Mouse (Mus musculus) left cerebral cortex, postnatal 14 days (tissue): Measurements from ENCODE around the gene Kif9. TPM values are rescaled to one million over a fixed set of nuclear protein-coding genes. Genes with fewer than 3 reads are reported as not detected.

ENCODE experiments used
- DNase-seq, 2 experiments: peaks; one replicate each; pipeline ENCODE4 v3.0.0; 2021 to 2022; ENCODE audit warnings: low spot score in 2 of 2, mixed read lengths in 1 of 2
- intact Hi-C: fragments of 180-260 bp; cut with DNase I; formaldehyde crosslinking; loops from one replicate; pipeline ENCODE4 v1.15.1; 2025
- total RNA-seq, 2 experiments: library from RNA; stranded (reverse); gene quantifications; 2 replicates each; pipeline ENCODE4 v1.2.3; 2021

The Kif9 gene
- total RNA-seq, 2 experiments from 2014 or later, result 4.6 to 6.4 TPM

GRCm38 (mm10) chr9:110488841-110489240 lies 12.1 kb downstream of the Kif9 start:
- intact Hi-C loops, result no loop called here
- no peak for DNase-seq

- intact Hi-C loops, result no loop called here
These were observed 14.2 kb downstream of the Kif9 start for GRCm38 (mm10) chr9:110490913-110491312.

DNA sequence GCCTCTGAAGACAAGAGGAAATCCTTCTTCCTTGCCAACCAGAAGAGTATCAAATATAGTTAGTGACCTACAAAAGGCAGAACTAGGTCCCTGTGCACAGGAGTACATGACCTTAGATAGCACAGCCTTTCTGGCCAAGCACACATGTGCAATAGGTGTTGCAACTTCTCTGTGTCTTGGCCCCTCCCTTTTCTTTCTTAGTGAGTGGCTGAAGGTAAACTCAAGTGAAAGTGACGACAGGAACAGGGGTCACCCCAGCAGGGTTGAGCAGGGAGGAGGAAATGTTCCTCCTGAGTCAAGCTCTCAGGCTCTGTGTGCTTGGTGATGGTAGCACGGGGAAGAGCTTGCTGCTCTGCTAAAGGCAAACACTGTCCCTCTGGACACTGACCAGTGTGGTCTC lies 49.0 kb downstream of the Kif9 start:
- intact Hi-C loops, result no loop called here
- DNase-seq, result no peak

More at GRCm38 (mm10) chr9:110490913-110491312, 14.2 kb downstream of the Kif9 start:
- DNase-seq, result no peak

- DNase-seq, result no peak
- intact Hi-C loops, result no loop called here
These were observed 52.4 kb downstream of the Kif9 start for GRCm38 (mm10) chr9:110529002-110529737.

DNA sequence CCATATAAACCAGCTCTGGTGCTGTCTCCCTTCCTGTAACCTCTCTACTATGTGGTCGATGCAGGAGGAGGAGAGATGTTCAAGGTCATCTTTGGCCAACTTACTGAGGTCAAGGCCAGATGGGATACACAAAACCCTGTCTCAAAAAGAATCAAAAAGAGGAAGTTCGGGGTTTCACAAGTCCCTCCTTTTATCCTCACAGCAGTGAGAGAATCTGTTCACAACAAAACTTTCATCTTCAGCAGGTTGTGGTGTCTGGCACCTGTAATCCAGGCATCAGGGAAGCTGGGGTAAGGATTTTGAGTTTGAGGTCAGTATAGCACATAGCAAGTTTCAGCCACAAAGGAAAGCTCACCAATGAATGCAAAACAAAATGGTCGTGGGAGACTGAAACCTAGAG lies 53.9 kb downstream of the Kif9 start:
- DNase-seq, result no peak
- intact Hi-C loops, result loop anchor here (5.0 kb wide), 1 partner anchor 53 kb away; the partner anchor contains the start of genes Kif9 and Klhl18

- DNase-seq, result no peak
- intact Hi-C loops, result loop anchor here (5.0 kb wide), 1 partner anchor 54 kb away; the partner anchor contains the start of genes Kif9 and Klhl18
These were observed 54.5 kb downstream of the Kif9 start for GRCm38 (mm10) chr9:110531151-110531791.

DNA sequence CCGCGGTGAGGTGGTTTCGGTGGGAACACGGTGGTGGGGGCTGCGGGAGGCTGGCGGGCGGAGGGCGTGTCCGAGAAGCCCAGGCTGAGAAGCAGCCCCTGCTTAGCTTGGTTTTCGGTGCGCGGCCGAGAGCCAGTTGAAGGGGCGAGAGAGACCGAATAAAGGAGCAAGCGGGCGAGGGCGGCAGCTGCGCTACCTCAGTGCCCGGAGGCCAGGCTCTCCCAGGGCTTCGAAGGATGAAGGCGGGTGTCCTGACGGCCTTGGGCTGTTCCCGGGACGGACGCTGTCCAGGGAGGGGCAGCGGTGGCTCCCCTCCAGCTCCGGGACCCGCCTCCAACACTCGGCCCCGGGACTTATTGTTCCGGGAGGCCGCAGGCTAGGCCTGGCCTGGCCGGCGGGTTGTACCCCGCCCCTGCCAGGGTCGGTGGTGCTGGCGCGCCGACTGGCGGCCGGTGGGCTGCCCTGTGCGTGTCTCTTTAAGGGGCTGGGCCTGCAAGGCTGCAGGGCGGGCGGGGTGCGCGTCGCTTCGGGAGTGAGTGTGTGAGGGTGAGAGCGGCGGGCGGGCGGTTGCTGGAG lies 55.2 kb downstream of the Kif9 start:
- intact Hi-C loops, result loop anchor here (2.0 to 5.0 kb wide), 2 partner anchors 55 to 119 kb away; partner anchors contain the start of genes Kif9 and Klhl18
- peak; percentile 93 to 95 for DNase-seq

DNA sequence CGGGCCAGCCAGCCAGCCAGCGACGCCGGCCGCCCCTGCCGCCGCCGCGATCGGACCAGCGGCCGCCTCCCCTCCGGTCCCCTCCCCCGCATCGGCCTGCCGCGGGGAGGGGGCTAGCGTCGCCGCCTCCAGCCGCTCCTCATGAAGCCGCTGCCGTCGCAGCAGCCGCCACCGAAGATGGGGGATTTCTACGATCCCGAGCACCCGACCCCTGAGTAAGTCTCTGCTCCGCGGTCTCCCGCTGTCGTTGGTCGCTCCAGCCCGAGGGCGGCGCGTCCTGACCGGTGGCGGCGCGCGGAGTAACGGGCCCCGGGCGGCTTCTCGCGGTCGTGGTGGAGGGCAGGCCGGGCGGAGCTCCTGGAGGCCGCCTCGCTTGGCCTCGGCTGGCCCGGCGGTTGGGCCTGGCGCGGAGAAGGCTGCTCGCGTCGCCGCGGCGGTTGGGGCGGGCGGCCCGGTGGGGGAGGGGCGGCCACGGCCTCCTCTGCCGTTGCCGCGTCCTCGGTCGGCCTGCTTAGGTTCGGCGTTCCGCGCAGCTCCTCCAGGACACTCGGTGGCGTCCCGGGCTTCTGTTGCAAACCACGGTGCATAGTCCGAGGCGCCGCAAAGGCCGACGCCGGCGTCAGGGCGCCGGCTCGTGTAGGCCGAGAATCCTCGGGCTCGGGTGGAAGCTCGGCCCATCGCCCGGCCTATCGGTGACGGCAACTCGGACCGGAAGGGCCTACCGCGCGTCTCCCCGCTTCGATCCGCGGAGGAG lies 56.0 kb downstream of the Kif9 start, which contains the start of gene Setd2:
Setd2 (plus strand) TSS at position 60 of the 754 bp plus-strand sequence.
- peak; percentile 45 to 62 for DNase-seq
- intact Hi-C loops, result loop anchor here (2.0 to 5.0 kb wide), 2 partner anchors 55 to 120 kb away; partner anchors contain the start of genes Kif9 and Klhl18

- no peak for DNase-seq
- intact Hi-C loops, result loop anchor here (2.0 to 5.0 kb wide), 2 partner anchors 56 to 121 kb away; partner anchors contain the start of genes Kif9 and Klhl18
These were observed 56.9 kb downstream of the Kif9 start for GRCm38 (mm10) chr9:110533645-110534044.

GRCm38 (mm10) chr9:110535114-110535513 lies 58.4 kb downstream of the Kif9 start:
- intact Hi-C loops, result no loop called here
- DNase-seq, result no peak

DNA sequence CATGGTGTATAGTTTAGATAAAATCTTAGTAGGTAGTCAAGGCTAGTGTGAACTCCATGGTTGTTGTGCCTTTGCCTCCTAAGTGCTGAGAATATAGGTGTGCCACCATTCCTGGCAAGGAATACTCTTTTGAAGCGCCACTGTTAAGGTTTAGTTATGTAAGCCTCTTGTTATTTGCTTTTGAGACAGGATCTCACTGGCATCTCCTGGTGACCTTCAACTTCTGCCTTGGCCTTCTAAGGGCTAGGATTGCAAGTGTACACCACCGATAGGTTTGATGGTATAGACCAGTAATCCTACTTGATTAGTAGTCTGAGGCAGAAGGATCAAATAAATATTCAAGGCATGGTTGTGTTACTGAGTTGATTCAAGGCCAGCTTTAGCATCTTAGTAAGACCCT lies 59.9 kb downstream of the Kif9 start:
- intact Hi-C loops, result no loop called here
- no peak for DNase-seq

DNA sequence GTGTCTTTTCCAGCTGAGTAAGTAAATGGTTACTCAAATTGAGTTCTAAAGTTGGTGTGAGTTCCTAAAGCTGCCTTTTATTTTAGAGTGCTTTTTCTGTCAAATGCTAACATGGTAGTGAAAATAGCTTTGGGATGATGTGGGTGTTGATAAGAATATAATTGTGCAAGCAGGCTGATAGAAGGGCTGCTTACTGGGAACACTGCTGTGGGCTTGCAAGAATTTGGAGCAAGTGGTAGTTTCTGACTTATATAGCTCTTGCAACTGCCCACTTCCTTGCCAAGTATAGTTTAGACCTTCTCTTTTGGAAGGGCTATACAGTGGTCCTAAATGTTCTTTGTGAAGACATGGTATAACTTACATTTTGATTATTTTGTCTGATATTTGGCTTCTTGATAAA lies 61.8 kb downstream of the Kif9 start:
- DNase-seq, result peak; percentile 23 to 35
- intact Hi-C loops, result no loop called here

DNA sequence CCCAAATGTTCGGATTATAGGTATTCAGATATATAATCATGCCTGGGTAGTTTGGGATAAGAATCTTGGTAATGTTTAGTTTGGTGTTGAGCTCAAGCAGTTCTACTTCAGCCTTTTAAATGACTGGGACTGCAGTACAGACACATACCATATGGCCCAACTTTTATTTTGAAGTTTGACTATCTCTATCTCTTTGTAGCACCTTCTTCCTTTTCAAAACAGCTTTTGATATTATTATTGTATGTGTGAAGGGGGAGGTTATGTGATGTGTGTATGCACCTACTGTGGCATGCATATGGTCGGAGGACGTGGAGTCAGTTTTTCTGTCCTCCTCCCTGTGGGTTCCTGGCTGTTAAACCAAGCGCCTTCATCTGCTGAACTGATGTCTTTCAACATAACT lies 65.2 kb downstream of the Kif9 start:
- DNase-seq, result no peak
- intact Hi-C loops, result no loop called here

DNA sequence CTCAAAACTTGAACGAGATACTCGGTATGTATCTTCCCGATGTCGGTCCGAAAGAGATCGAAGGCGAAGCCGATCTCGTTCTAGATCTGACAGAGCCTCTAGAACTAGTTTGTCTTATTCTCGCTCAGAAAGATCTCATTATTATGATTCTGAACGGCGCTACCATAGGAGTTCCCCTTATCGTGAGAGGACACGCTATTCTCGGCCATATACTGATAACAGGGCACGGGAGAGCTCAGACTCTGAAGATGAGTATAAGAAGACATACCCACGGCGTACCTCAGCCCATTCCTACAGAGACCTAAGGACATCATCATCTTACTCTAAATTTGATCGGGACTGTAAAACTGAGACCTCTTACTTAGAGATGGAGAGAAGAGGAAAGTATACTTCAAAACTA lies 71.5 kb downstream of the Kif9 start:
- intact Hi-C loops, result no loop called here
- no peak for DNase-seq

DNA sequence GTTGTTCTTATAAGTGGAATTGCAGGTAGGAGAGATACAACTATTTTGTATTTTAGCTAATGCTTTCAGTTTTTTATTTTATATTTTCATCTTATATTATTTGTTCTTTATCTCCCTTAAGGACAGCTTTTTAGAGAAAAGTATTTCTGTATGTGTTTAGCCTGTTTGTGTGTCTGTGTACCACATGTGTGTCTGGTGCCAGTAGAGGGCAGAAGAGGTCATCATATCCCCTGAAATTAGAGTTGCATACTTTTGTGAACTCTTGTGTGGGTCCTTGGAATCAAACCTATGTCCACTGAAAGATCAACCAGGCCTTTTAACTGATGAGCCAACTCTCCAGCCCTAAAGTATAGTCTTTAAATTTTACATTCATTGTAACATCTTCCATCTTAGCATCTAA lies 91.6 kb downstream of the Kif9 start:
- DNase-seq, result no peak
- intact Hi-C loops, result no loop called here

Other genes starting within 250 kb of the Kif9 start
- gene Cspg5, start 233.2 kb upstream of the Kif9 start, total RNA-seq, result 100 to 1,000 TPM; 423 to 475 TPM
- gene Elp6, start 171.8 kb upstream of the Kif9 start, total RNA-seq, result 10 to 100 TPM; 12.1 to 14.3 TPM
- 100 to 1,000 TPM in 1 of 2 experiments, 10 to 100 TPM in 1; 92.2 to 114 TPM for gene Scap, start 143.7 kb upstream of the Kif9 start, total RNA-seq
- gene Ptpn23, start 68.7 kb upstream of the Kif9 start, total RNA-seq, result 10 to 100 TPM; 54.2 to 59.7 TPM
- under 1 TPM in 1 of 2 experiments, not detected in 1; 0.63 TPM for gene Ngp, start 57.2 kb upstream of the Kif9 start, total RNA-seq
- gene Klhl18, start 264 bp upstream of the Kif9 start, total RNA-seq, result 10 to 100 TPM; 31.4 to 33.8 TPM
- gene Setd2, start 55.6 kb downstream of the Kif9 start, total RNA-seq, result 10 to 100 TPM; 69.3 to 71.6 TPM
- 1 to 10 TPM in 1 of 2 experiments, under 1 TPM in 1; 0.70 to 1.3 TPM for gene Nradd, start 147.5 kb downstream of the Kif9 start, total RNA-seq
- 1 to 10 TPM; 5.9 to 8.9 TPM for gene Nbeal2, start 177.2 kb downstream of the Kif9 start, total RNA-seq
- 10 to 100 TPM; 44.8 to 58.6 TPM for gene Ccdc12, start 179.5 kb downstream of the Kif9 start, total RNA-seq